Mouse (Mus musculus) embryonic facial prominence, embryonic 12.5 days (tissue): ENCODE data around the gene Cfap61. TPM values are rescaled to one million over a fixed set of nuclear protein-coding genes. Genes with fewer than 3 reads are reported as not detected.

ENCODE experiments used
- ATAC-seq: fragments of 200-750 bp; cut with Nextera tagmentation; 2 replicates; pipeline ENCODE4 v1.8.0; 2017; ENCODE audit not compliant: insufficient number of reproducible peaks, insufficient read depth, low FRiP score, low TSS enrichment
- H3K27ac ChIP-seq: fragments of 300-500 bp; sonication (generic); 2 replicates; pipeline ENCODE4 v1.5.1; 2016; ENCODE audit warnings: mild to moderate bottlenecking
- H3K27me3 ChIP-seq: fragments of 300-500 bp; sonication (generic); 2 replicates; pipeline ENCODE4 v1.6.1; 2016; ENCODE audit warnings: mild to moderate bottlenecking, moderate library complexity
- H3K36me3 ChIP-seq: fragments of 300-500 bp; sonication (generic); 2 replicates; pipeline ENCODE4 v1.6.1; 2016; ENCODE audit warnings: mild to moderate bottlenecking
- H3K4me1 ChIP-seq: fragments of 300-500 bp; sonication (generic); 2 replicates; pipeline ENCODE4 v1.6.1; 2016
- H3K4me2 ChIP-seq: fragments of 300-500 bp; sonication (generic); replicated peaks from 2 replicates; pipeline ENCODE4 v1.6.1; 2016; ENCODE audit warnings: mild to moderate bottlenecking, moderate library complexity
- H3K4me3 ChIP-seq: fragments of 300-500 bp; sonication (generic); 2 replicates; pipeline ENCODE4 v1.5.1; 2016; ENCODE audit warnings: mild to moderate bottlenecking
- H3K9ac ChIP-seq: fragments of 300-500 bp; sonication (generic); 2 replicates; pipeline ENCODE4 v1.6.1; 2016; ENCODE audit warnings: mild to moderate bottlenecking, moderate library complexity
- H3K9me3 ChIP-seq: fragments of 300-500 bp; sonication (generic); 2 replicates; pipeline ENCODE4 v1.6.1; 2016; ENCODE audit warnings: mild to moderate bottlenecking, moderate library complexity
- WGBS: fragments of 180-500 bp; shearing (Covaris S2); methylation state at CpG from one replicate; pipeline ENCODE4 v1.1.7; 2016; 5-methylcytosine and 5-hydroxymethylcytosine counted together
- polyA plus RNA-seq: library from polyadenylated mRNA; unstranded; fragments of >200 nt; fragmentation: Nextera tagmentation; extraction: Ambion mirVana; gene quantifications from 2 replicates; pipeline ENCODE4 v1.2.1, GENCODE M21; 2016

The Cfap61 gene
- polyA plus RNA-seq, 1 experiment from 2014 or later, result 0.69 TPM

DNA sequence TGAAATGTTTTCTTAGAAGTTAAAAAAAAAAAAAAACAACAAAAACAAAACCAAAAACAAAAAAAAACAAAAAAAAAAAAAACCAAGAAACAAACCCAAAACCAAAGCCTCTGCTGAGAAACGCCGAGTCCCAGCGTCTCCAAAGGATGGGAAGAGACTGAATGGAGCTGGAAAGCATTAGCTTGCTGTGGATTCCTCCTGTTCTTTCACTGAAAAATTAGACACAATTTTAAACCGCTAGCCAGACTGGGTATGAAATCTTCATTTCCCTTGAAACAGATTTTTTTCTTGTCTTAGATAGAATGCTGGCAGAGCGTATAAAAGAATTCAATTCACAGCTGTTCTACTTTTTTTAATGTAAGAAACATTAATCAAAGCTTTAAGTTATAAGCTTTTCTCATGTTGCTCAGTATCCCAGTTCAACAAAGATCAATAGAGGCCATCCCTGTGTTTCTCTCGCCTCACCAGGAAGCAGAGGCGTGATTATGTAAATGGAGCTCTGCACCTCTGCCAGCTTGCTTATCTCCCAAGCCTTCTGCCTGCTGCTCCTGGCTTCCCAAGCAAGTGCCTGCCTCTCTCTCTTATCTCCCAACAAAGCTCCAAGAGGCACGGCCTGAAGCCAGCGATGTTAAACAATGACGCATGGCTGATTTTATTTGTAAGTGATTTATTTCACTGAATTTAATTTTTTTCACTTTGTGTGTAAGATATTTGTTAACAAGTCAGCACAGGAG is 324.3 kb downstream of the Cfap61 start:
- Histone ChIP-seq H3K9me3 (no peaks in the 10 kb centered on the region), H3K4me1 (peaks cover 9% of the 10 kb centered on the region; the same call in 1 of the 2 replicates), H3K4me3 (no peak overlapping the region), H3K27ac (no peak overlapping the region), H3K9ac (no peak overlapping the region), H3K27me3 (no peaks in the 10 kb centered on the region), H3K4me2 (no peak overlapping the region), H3K36me3 (no peaks in the 10 kb centered on the region)
- no peak for ATAC-seq
- WGBS, result 38% methylated on average over 10 of the region's 10 CpGs

DNA sequence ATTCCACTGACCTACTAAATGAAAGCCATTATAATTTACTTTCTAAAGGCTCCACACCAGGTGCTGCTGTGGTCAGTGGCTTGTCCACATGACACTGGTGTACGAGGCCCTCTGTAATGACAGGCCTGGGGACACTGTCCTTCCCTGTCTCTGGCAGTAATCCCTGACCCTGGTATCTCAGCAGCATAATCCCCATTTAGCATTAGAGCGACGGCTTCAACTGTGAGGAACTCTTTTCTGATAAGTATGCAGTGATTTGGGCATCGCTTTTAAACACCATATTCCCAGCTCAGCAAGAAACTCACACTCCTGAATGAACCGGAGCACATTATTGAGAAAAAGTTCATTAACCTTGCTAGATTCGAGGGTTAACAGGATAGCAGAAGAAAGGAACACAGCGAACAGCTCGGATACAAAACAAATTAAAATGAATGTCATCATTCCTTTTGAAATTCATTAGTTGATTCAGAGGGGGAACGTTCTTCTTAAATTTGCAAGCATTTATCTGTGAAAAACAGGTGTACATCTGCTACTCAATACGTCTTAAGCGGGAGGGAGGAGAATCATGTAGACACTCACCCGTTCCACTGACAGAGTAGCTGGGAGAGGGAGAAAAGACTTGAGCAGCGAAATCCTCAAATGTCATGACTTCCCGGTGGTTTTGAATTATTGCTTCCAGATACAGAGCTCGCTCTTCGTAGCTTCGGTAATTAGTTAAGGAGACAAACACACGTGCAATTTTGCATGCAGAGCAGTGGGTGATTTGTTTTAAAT is 325.4 kb downstream of the Cfap61 start:
- Histone ChIP-seq H3K9me3 (no peaks in the 10 kb centered on the region), H3K4me3 (no peak overlapping the region), H3K27ac (no peak overlapping the region), H3K27me3 (no peaks in the 10 kb centered on the region), H3K36me3 (no peaks in the 10 kb centered on the region), H3K4me2 (no peak overlapping the region), H3K4me1 (peaks cover 9% of the 10 kb centered on the region; the same call in 1 of the 2 replicates), H3K9ac (no peak overlapping the region)
- ATAC-seq, result no peak
- WGBS, result 36% methylated on average over 18 of the region's 18 CpGs

DNA sequence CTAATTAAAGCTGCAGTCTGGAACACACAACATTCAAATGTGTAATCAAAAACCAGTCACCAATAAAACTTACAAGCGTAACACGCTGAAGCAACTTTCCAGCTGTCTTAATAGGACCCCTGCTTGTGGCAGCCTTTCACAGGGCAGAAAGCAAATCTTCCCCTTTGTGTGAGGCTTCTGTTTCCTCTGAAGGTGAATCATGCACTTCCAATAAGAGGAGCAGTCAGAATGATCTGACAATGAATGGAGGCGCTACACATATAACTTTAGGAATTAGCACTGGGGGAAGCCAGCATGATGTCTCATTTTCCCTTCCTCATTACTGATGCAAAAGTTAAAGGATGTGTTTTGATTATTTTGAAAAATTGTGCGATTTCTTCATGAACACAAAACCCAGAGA is 326.6 kb downstream of the Cfap61 start:
- no peaks in the 10 kb centered on the region for H3K36me3 ChIP-seq
- no peaks in the 10 kb centered on the region for H3K27me3 ChIP-seq
- WGBS, result 74% methylated on average over 4 of the region's 4 CpGs
- no peaks in the 10 kb centered on the region for H3K9me3 ChIP-seq
- H3K4me2 ChIP-seq, result no peak overlapping the region
- H3K27ac ChIP-seq, result no peak overlapping the region
- peaks cover 9% of the 10 kb centered on the region; the same call in 1 of the 2 replicates for H3K4me1 ChIP-seq
- no peak overlapping the region for H3K9ac ChIP-seq
- no peak overlapping the region for H3K4me3 ChIP-seq
- no peak for ATAC-seq

DNA sequence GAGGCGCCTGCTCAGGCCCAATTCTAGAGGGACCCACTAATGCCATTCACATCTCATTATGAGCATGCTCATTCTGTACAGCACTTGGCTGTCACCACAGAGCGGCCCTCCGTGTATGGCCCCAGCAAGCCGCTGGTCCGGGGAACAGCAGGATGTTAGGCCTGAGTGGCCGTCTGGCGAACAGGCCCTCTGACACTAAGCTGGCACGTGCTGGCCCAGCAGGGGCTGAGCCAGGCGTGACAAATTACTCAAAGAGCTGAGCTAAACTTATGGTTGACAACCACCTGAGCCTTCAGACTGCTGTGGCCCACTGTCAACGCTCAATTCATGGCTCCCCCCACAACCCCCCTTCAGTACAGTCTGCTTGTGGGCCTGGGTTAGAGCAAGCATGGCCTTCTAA is 327.6 kb downstream of the Cfap61 start:
- Histone ChIP-seq H3K27ac (no peak overlapping the region), H3K9ac (no peak overlapping the region), H3K9me3 (no peaks in the 10 kb centered on the region), H3K27me3 (no peaks in the 10 kb centered on the region), H3K4me2 (no peak overlapping the region), H3K4me1 (peaks cover 9% of the 10 kb centered on the region; the same call in 1 of the 2 replicates), H3K36me3 (no peaks in the 10 kb centered on the region), H3K4me3 (no peak overlapping the region)
- 0 out of 2 replicates have a peak, but pooled peaks have one; percentile 49 for ATAC-seq
- WGBS, result 34% methylated on average over 10 of the region's 10 CpGs

DNA sequence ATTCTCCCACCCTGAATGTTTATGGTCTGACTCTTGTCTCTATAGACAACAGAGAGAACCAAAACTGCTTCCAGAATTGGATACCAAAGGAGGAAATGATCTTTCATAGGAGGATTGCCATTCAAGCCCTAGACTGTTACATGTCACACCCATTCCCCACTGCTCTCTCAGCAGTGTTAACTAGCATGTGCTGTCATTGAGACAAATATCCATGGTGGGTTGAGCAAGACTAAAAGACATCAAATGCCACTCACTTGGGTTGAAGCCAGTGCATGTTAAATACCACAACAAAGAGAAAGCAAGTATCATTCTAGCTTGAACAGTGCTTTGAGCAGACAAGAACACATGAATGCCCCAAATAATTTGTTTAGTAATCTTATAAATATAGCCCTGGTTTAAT is 328.4 kb downstream of the Cfap61 start:
- Histone ChIP-seq H3K27ac (no peak overlapping the region), H3K36me3 (no peaks in the 10 kb centered on the region), H3K4me2 (no peak overlapping the region), H3K9ac (no peak overlapping the region), H3K27me3 (no peaks in the 10 kb centered on the region), H3K4me1 (peaks cover 9% of the 10 kb centered on the region; the same call in 1 of the 2 replicates), H3K4me3 (no peak overlapping the region), H3K9me3 (no peaks in the 10 kb centered on the region)
- no peak for ATAC-seq

Other genes starting within 250 kb of the Cfap61 start
- gene Naa20, start 32.7 kb upstream of the Cfap61 start, polyA plus RNA-seq, result 152 and 156 TPM in 2 replicates
- gene Crnkl1, start 230 bp downstream of the Cfap61 start, polyA plus RNA-seq, result 35.4 and 41.1 TPM in 2 replicates